Mouse (Mus musculus) c-Kit-positive CD71-positive TER-119-negative erythroid progenitor cells, embryonic 14.5 days (primary cell): ENCODE measurements around the gene A430033K04Rik.

Source experiments
- DNase-seq: peaks from one replicate; pipeline ENCODE4 v3.0.0-alpha.2; 2013; ENCODE audit warnings: low read depth

Gene A430033K04Rik

DNA sequence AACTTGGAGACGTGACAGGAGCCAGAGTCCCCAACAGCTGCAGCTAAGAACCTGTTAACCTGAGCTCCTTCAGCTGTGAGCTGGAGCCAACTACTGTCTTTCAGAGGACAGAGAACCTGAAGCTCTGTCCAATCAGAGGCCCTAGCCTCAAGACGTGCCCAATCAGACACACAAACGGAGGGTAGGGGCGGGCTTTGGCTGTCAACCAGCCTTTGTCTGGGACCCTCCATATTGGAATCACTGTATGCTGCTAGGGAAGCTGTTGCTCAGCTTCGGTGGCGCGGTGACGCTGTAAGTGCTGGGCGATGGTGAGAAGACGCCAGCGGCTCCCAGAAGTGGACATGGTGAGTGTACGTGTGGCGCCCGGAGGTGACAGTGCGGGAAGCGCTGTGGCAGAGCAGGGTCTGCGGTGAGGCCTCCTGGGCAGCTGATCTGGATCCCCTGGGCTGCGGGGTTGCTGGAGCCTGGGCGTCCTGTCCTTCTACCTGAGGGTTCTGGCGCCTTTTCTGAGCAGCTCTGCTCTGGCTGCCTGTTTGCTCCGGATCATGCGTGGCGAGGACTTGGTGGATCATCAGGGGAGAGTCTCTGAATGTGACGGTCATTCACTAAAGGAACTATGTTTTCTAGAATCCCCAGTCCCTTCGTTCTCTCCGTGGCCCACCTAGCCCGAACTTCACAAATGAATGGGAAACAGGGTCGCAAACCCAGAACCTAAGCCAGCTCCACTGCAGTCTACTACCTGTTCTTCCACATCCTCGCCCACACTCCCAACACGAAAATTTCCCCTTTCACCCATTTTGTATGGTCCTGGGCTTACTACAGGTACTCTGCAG is at the start of gene A430033K04Rik:
TSS of gene A430033K04Rik (plus strand) at position 215 of the 833 bp plus-strand sequence.
- peak; percentile 83 for DNase-seq

DNA sequence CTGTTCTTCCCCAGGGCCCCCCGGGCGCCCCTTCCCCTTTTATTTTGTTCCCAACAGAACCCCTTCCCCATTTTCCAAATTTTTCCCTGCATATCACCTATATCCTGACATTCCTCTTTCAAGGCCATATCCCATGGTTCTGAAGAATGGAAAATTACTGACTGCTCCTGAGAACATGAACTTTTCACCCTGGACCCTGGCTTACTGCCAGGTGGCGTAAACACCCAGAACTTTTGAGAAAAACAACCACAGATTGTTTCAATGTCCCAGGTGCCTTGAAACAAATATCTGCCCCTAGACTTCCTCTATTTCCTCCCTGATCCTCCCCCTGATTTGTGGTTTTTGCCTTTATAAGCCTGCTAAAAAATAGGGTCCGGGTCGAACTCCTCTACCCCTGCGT is 35.3 kb upstream of the A430033K04Rik start:
- no peak for DNase-seq

DNA sequence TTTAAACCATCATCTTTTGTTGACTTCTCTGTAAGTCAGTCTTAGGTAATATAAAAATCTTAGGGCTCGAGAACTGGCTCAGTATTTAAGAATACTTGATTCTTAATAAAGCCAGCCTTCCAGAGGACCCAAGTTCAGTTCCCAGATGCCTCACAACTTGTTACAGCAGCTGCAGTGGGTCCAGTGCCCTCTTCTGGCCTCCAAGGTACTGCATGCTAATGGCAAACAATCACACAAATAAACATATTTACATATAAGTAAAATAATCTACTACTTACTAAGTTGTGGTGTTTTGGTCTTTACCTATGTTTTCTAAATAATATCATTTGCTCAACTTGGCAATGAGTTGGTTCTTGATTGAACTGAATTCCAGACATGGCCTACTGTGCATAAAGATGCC is 4.3 kb upstream of the A430033K04Rik start:
- no peak for DNase-seq

DNA sequence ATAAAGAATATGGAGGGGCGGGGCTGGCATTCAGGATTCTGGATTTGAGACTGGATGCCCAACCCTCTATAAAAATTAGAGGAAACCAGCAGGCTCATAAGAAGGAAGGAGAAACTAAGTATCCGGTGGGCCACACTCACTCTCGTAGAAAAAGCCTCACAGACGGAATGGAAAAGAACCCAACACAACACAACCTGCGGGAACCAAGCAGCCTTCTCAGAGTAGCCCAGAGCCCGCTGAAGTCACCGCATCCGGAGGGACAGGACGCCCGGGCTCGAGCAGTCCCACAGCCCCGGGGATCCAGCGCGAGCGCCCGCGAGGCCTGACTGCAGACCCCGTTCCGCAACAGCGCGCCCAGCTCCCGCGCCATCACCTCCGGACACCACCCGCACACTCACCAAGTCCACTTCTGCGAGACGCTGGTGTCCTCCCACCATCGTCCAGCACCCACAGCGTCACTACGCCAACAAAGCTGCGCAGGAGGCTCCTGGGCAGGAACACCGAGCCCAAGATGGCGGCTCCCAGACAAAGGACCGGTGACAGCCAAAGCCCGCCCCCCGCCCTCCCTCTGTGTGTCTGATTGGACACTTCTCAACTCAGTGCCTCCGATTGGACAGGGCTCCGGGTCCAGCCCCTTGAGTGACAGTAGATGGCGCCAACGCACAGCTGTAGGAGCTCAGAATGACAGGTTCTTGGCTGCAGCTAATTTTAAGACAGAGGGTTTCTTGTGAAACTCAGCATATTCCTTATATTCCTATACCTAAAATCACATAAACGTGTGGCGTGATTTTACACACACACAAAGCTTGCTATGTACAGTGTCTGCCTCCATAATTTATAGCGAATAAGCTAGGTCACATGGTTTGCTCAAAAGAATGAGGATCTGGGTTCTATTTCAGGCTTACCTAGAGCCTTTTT is 3.2 kb upstream of the A430033K04Rik start, which contains the start of gene Zfp68:
TSS of gene Zfp68 (minus strand) at position 551 of the 918 bp plus-strand sequence.
- DNase-seq: peak; percentile 94

DNA sequence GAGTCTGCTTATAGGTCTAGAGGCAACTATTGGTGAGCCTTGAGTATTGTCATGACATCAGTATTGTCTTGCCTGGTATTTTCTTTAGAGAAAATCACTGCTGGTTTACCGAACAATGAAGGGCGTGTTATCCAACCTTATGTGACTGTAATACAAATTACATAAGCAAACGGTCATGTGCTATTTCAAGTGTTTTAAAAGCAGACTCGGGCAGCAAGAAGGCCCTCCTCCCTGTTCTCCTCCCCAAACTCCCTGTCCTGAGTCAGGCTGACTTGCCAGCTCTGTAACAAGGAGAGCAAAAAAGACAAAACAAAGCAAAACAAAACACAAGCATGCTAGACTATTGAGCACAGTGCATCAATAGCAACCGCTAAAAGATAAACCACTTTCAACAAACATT is 1.8 kb upstream of the A430033K04Rik start:
- no peak for DNase-seq

DNA sequence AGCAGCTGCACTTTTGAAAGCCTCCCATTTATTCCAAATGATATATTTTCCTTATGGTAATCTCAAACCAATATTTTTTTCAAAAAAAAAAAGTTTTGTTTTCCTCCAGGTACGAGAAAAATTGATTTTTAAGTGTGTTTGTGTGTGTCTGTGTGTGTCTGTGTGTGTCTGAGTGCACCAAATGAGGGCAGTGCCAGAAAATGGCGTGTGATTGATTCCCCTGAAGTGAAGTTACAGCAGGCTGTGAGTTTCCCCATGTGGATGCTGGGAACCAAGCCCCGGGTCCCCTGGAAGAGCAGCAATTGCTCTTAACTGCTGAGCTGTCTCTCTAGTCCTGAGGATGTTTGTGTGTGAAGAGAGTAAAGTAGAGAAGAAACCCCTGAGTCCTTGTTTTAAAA is 818 bp downstream of the A430033K04Rik start:
- DNase-seq: no peak

DNA sequence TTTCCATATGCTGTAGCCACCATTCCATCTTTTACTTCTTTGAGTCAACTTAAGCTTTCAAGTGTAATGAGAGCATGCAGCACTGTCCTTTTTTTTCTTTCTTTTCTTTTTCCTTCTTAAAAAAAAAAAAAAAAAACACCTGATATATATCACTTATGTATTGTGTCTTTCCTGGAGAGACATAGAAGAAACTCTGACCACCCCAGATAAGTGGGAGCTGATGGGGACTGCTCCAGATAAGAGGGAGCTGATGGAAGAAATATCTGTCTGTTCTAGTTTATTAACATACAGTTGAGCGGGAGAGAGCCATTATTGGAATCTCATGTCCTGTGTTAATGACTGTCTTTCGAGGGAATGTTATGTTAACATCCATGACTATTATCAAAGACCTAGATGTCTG is 13.8 kb downstream of the A430033K04Rik start:
- no peak for DNase-seq

DNA sequence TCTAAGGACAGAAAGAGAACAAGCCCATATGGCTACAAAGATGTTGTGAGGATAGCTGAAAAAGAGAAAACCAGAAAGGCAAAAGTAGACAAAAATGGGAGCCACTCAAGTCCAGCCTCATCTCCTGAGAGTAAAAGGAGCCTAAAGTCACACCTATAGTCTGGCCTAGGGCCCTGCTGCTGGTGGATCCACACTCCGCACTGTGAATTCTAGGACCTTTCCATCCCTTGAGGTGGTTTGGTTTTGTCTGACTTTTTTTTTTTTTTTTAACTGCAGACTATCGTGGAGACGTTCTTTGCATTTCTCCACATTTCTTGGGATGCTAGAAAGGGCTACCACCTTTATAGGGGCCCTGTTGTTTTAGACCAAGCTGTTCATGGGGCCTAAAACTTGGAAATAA is 18.4 kb downstream of the A430033K04Rik start:
- no peak for DNase-seq

DNA sequence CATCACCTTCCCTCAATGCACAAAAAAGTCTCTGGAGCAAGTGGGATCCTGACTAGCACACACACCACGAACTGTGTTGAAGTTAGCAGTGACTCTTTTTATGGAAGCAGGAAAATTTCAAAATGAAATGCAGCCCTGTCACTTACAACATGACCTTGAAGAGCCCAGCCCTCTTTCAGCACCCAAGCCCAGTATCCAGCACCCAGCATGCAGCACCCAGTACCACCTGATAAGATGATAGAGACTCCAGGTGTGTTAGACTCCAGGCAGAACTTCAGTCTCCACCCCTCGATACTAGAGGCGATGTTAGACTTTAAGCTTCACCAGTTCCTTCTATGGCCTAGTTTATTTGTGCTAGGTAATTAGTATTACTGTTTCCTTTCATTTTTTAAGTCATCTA is 19.1 kb downstream of the A430033K04Rik start:
- no peak for DNase-seq

DNA sequence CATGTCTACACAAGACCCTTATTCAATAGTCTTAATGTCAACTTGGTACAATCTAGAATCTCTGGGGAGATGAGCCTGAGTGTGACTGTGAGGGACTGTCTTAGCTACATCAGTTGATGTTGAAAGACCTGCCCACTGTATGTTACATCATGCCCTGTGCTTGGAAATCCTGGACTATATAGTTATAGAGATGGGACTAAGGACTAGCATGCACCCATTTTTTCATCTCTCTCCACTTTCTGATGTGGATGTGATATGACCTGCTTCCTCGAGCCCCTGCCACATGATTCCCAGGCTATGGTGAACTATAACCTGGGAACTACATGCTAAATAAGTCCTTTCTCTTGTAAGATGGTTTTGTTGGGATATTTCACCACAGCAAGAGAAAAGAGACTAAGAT is 30.3 kb downstream of the A430033K04Rik start:
- DNase-seq: no peak

DNA sequence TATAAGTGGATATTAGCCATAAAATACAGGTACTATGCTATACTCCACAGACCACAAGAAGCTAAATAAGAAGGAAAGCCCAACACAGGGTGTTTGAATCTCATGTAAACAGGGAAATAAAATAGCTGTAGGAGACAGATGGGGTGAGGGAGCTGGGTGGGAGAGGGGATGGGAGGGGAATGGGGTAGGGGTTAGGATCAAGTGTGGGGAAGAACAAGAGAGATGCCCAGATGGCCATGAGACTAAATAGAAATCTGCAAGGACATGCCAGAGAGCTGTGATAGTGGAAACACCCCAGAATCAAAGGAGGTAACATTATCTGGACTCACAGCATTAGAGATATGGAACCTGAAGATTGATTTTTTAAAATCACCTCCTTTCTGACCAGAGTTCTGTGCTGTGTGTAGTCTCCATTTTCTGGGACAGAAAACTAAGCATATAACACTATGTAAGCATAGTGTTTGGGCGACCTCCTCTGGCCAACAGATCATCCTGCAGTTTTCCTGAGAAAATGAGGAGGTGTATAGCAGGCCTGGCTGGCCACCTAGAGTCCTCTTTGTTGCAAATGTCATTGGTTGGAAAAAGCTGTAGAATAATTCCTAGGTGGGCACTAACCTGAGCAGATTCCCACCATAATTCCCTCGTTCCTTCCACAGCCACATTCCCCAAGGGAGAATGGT is 34.0 kb downstream of the A430033K04Rik start:
- no peak for DNase-seq

DNA sequence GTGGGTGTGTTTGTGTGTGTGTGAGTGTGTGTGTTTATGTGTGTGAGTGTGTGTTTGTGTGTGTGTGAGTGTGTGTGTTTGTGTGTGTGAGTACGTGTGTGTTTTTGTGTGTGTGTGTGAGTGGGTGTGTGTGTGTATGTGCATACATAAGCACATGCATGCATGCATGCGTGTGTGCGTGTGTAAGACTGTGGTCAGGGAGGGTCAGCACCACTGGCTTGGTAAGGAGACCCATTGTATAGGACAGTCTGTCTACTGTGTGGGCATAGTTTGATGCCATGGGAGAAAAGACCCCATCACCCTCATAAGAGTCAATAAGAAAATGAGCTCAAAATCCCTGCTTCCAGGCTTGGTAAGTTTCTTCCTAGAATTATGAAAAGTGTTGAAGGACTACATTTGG is 34.7 kb downstream of the A430033K04Rik start:
- no peak for DNase-seq

DNA sequence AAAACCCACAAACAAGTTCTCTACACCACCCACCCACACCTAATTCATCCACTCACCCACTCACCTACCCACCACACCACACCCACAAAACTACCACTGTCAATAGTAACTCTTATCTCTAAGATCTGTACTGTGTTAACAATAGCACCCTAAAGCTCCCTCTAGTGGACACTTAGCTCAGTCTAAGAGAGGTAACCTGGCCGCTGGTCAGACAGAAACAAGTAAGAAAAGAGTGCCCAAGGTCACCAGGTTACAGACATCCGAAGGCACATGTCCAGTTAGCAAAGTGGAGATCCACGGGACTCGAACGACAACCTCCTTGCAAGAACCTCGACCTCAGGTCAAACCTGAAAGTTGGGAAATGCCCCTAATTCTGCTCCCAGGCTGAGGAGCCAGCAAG is 35.2 kb downstream of the A430033K04Rik start:
- peak; percentile 52 for DNase-seq

DNA sequence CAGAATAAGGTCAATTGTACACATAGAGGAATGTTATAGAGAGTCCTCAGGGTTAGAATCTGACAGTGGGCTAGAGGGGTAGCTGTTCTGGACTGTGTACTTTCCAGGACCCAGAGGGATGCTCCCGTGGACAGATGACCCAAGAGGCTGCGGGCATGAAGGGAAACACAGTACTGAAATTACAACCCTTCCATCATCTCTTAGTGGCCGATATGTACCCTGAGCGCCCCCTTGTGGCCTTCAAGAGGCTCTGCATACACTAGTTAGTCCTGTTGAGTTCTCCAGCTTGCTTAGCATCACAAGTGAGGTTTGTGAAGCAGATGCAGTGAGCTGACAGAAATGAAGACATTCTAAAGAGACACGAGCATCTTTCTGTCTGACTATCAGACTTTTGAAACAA is 36.3 kb downstream of the A430033K04Rik start:
- DNase-seq: peak; percentile 68

DNA sequence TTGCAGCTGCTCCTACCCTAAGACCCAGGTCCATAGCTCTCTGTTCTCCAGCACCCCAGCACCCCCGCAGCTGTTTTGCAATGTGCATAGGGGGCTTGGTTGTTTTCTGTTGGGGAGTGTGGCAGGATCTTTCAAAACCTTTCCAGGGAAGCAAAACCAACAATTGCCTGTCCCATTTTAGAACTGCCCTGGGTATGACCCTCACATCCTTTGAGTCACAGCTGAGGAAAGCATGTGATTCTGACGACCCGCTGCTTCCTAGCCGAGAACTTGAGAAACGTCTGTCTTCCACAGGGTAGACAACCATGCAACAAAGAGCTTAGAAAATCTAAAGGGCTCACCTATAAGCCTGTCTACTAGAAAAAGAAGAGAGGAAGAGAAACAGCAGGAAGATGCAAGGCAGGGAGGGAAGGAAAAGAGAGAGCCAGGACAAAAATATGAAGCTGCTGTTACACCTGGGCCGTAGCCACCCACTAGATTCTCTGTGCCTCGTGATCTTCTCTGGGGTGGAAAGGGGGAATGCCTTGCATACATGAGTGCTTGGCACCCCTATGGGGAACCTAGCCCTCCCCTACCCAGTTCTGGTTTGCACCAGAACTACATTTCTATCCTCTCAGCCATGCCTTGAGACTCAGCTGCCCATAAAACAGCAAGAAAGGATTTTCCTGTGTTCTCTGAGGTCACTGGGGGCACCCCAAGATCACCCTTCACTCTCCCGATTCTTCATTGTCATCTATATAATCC is 60.5 kb downstream of the A430033K04Rik start:
- DNase-seq: no peak

DNA sequence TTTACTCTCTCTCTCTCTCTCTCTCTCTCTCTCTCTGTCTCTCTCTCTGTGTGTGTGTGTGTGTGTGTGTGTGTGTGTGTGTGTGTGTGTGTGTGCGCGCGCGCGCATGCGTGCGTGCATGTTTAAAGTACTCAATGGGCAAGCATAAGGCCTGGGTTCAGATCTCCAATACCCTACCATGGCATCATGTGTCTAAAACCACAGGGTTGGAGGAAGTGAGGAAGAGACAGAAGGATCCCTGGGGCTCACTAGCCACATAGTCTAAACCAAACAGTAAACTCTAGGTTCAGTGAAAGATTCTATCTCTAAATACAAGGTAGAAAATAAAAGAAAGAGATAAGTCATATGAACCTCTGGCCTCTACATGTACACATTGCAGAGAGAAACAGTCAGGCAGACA is 61.2 kb downstream of the A430033K04Rik start:
- DNase-seq: no peak

DNA sequence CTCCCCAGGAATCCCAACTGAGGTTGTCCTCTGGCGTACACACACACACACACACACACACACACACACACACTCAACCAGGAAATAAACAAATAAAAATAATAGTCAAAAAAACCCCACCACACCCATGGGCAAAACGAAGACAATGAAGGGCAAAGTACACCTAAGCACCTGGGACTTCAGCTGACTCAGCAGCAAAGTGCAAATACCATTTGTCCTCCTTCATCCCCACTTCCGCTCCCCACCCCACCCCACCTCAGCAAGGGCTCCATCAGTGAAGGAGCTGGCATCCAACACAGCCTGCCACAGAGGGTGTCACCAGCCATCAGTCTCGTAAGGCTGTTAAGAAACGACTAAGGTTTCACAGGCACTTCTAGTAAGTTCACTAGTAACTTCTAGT is 64.8 kb downstream of the A430033K04Rik start:
- no peak for DNase-seq

DNA sequence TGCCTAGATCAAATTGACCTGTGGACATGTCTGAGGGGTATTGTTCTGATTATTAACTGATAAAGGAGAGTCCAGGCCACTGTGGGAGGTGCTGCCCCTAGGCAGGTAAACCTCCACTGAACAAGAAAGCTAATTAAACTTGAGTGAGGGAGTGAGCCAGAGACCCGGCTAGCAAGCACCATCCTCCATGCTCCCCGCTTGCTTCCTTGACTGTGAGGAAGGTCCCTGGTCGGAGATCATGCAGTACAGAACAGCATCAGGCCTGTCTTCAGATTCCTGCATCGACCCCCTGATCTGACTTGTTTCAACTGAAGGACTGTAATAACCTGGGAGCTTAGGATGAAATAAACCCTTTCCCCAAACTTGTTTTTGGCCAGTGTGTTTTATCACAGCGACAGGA is 66.6 kb downstream of the A430033K04Rik start:
- DNase-seq: no peak

DNA sequence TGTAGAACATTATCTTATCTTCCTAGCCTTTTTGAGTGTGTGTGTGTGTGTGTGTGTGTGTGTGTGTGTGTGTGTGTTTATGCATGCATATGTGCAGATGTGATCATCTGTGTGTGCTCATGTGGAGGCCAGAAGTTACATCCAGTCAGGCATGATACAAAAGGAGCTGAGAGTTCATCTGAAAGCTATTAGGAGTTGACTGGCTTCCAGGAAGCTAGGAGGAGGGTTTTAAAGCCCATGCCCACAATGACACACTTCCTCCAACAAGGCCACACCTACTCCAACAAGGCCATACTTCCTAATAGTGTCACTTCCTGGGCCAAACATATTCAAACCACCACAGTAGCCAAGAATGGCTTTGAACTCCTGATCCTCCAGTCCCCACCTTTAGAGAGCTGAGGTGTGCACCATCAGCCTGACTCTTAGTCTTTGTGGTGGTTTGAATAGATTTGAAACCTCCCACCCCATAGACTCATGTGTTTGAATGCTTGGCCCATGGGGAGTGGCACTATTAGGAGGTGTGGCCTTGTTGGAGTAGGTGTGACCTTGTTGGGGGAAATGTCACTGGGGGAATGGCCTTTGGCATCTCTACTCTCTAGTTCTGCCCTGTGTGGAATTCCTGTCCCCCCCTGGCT is 70.4 kb downstream of the A430033K04Rik start:
- DNase-seq: no peak

DNA sequence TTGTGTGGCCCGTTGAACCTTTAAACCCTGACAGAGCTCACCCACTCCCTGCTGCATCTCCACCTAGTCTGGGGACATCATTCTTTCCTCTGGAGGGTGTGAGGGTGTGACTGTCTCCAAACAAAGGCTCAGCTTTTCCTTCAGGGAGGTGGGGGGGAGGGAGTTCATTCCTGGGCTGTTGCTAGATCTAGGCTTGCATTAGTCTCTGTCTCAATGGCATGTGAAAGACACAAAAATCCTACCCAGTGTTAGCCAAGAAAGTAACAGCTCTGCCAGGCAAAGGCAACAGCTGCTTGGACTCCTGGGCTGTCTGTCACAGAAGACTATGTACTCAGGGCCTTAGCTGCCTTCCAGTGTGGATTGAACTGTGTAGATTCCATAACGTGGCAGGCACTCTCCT is 71.4 kb downstream of the A430033K04Rik start:
- no peak for DNase-seq

DNA sequence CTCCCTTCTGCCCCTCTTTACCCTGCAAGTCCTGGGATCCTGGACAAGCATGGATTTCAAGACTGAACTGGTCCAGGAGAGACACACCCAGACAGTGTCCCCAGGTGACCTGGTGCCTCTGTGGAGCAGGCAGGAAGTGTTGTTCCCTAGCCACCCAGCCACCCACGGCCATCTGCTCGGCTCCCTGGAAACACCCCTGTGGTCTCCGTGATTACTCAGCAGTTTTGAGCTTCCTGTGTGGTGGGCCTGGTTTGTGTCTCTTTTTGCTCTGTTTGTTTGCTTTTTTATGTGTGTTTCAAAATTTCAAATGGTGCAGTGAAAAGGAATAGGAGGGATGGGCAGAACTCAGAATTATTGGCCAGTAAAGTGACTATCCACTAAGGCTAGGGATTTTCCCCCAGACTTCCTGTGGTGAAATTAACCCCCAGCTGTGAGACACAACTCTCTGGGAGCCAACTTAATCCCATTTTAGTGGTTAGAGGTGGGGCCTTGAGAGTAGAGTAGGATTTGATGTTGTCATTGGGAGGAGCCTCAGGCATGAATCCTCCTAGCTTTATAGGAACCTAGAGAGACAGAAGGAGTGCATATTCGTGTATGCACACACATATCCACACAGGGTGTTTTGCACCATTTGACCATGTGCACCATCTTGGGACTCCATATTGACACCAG is 72.0 kb downstream of the A430033K04Rik start:
- no peak for DNase-seq
